Mouse (Mus musculus): ENCODE results near the gene Nfic. TPM values are rescaled to one million over a fixed set of nuclear protein-coding genes. Genes with fewer than 3 reads are reported as not detected.
A peak's percentile ranks its signal among the peaks of the same experiment; 100 is the strongest.

The Nfic gene
- polyA plus RNA-seq, 1 experiment from 2014 or later: 106 TPM

GRCm38 (mm10) chr10:81379809-81380378, 75.5 kb downstream of the Nfic start:
- no peak for ATAC-seq (ENCODE audit: low read depth)
- 83% methylated on average over 6 of the region's 6 CpGs for WGBS
- Histone ChIP-seq H3K9me3 (ENCODE audit: control insufficient read depth, low read length) (no peaks in the 10 kb centered on the region), H3K36me3 (ENCODE audit: control insufficient read depth, insufficient read depth, low read length) (peaks cover 6% of the 10 kb centered on the region; the same call in 1 of the 2 replicates), H3K9ac (ENCODE audit: low read length) (no peak overlapping the region), H3K4me3 (ENCODE audit: low read length) (no peak overlapping the region), H3K4me2 (ENCODE audit: low read depth, low read length) (no peak overlapping the region), H3K27me3 (ENCODE audit: control insufficient read depth, insufficient read depth, low read depth, low read length) (no peaks in the 10 kb centered on the region), H3K4me1 (replicated peaks; ENCODE audit: control insufficient read depth, insufficient read depth, low read length) (peaks cover 26% of the 10 kb centered on the region), H3K27ac (ENCODE audit: low read length) (no peak overlapping the region)

- H3K36me3 ChIP-seq (ENCODE audit: control insufficient read depth, insufficient read depth, low read length): peaks cover 9% of the 10 kb centered on the region
- H3K27me3 ChIP-seq (ENCODE audit: control insufficient read depth, insufficient read depth, low read depth, low read length): no peaks in the 10 kb centered on the region
- peak overlapping the region; percentile 78 for H3K27ac ChIP-seq (ENCODE audit: low read length)
- H3K9ac ChIP-seq (ENCODE audit: low read length): peak overlapping the region; percentile 66
- ATAC-seq (ENCODE audit: low read depth): no peak
- H3K9me3 ChIP-seq (ENCODE audit: control insufficient read depth, low read length): no peaks in the 10 kb centered on the region
- H3K4me1 ChIP-seq (replicated peaks; ENCODE audit: control insufficient read depth, insufficient read depth, low read length): peaks cover 25% of the 10 kb centered on the region
- H3K4me3 ChIP-seq (ENCODE audit: low read length): peak overlapping the region; percentile 51
- WGBS: 60% methylated on average over 3 of the region's 3 CpGs
- H3K4me2 ChIP-seq (ENCODE audit: low read depth, low read length): peak overlapping the region; percentile 49
These were observed 76.3 kb downstream of the Nfic start for GRCm38 (mm10) chr10:81379183-81379553.

- ATAC-seq (ENCODE audit: low read depth): peak; percentile 97
- under 1% methylated on average over 40 of the region's 46 CpGs for WGBS
- Histone ChIP-seq H3K9ac (ENCODE audit: low read length) (peak overlapping the region; percentile 66), H3K27me3 (ENCODE audit: control insufficient read depth, insufficient read depth, low read depth, low read length) (no peaks in the 10 kb centered on the region), H3K4me1 (replicated peaks; ENCODE audit: control insufficient read depth, insufficient read depth, low read length) (peaks cover 25% of the 10 kb centered on the region), H3K36me3 (ENCODE audit: control insufficient read depth, insufficient read depth, low read length) (peaks cover 12% of the 10 kb centered on the region), H3K4me3 (ENCODE audit: low read length) (peak overlapping the region; percentile 87), H3K9me3 (ENCODE audit: control insufficient read depth, low read length) (no peaks in the 10 kb centered on the region), H3K27ac (ENCODE audit: low read length) (peak overlapping the region; percentile 78), H3K4me2 (ENCODE audit: low read depth, low read length) (peak overlapping the region; percentile 49)
These were observed 76.8 kb downstream of the Nfic start for GRCm38 (mm10) chr10:81378553-81379182.

- peak within 1 kb of the TSS; percentile 92 for H3K4me2 ChIP-seq (ENCODE audit: low read depth, low read length)
- H3K27me3 ChIP-seq (ENCODE audit: control insufficient read depth, insufficient read depth, low read depth, low read length): no peaks in the 10 kb centered on the region
- H3K36me3 ChIP-seq (ENCODE audit: control insufficient read depth, insufficient read depth, low read length): peaks cover 17% of the 10 kb centered on the region
- peak within 1 kb of the TSS; percentile 98 for H3K9ac ChIP-seq (ENCODE audit: low read length)
- WGBS: under 1% methylated on average over 45 of the region's 59 CpGs
- H3K9me3 ChIP-seq (ENCODE audit: control insufficient read depth, low read length): no peaks in the 10 kb centered on the region
- H3K4me3 ChIP-seq (ENCODE audit: low read length): peak within 1 kb of the TSS; percentile 87
- H3K27ac ChIP-seq (ENCODE audit: low read length): peak within 1 kb of the TSS; percentile 78
- peak; percentile 15 for ATAC-seq (ENCODE audit: low read depth)
- H3K4me1 ChIP-seq (replicated peaks; ENCODE audit: control insufficient read depth, insufficient read depth, low read length): peaks cover 25% of the 10 kb centered on the region
These were observed 77.5 kb downstream of the Nfic start, which contains the start of gene Fzr1 for GRCm38 (mm10) chr10:81377793-81378552. TSS of gene Fzr1 (minus strand) at chr10:81378516.

- Histone ChIP-seq H3K4me3 (ENCODE audit: low read length) (peak overlapping the region; percentile 87), H3K27me3 (ENCODE audit: control insufficient read depth, insufficient read depth, low read depth, low read length) (no peaks in the 10 kb centered on the region), H3K9me3 (ENCODE audit: control insufficient read depth, low read length) (no peaks in the 10 kb centered on the region), H3K36me3 (ENCODE audit: control insufficient read depth, insufficient read depth, low read length) (peaks cover 19% of the 10 kb centered on the region), H3K4me1 (replicated peaks; ENCODE audit: control insufficient read depth, insufficient read depth, low read length) (peaks cover 23% of the 10 kb centered on the region), H3K9ac (ENCODE audit: low read length) (peak overlapping the region; percentile 98), H3K4me2 (ENCODE audit: low read depth, low read length) (peak overlapping the region; percentile 92), H3K27ac (ENCODE audit: low read length) (peak overlapping the region; percentile 66; the same call in 1 of the 2 replicates)
- 31% methylated on average over 2 of the region's 2 CpGs for WGBS
- ATAC-seq (ENCODE audit: low read depth): no peak
These were observed 78.1 kb downstream of the Nfic start for GRCm38 (mm10) chr10:81377362-81377664.

GRCm38 (mm10) chr10:81376561-81377361, 78.7 kb downstream of the Nfic start:
- Histone ChIP-seq H3K36me3 (ENCODE audit: control insufficient read depth, insufficient read depth, low read length) (peaks cover 19% of the 10 kb centered on the region), H3K4me3 (ENCODE audit: low read length) (peak overlapping the region; percentile 87), H3K4me1 (replicated peaks; ENCODE audit: control insufficient read depth, insufficient read depth, low read length) (peaks cover 19% of the 10 kb centered on the region), H3K9ac (ENCODE audit: low read length) (peak overlapping the region; percentile 98), H3K9me3 (ENCODE audit: control insufficient read depth, low read length) (no peaks in the 10 kb centered on the region), H3K27ac (ENCODE audit: low read length) (peak overlapping the region; percentile 0; the same call in 1 of the 2 replicates), H3K4me2 (ENCODE audit: low read depth, low read length) (peak overlapping the region; percentile 92), H3K27me3 (ENCODE audit: control insufficient read depth, insufficient read depth, low read depth, low read length) (no peaks in the 10 kb centered on the region)
- 26% methylated on average over 6 of the region's 6 CpGs for WGBS
- no peak for ATAC-seq (ENCODE audit: low read depth)

- H3K4me1 ChIP-seq (replicated peaks; ENCODE audit: control insufficient read depth, insufficient read depth, low read length): peaks cover 19% of the 10 kb centered on the region
- H3K9ac ChIP-seq (ENCODE audit: low read length): no peak overlapping the region
- no peaks in the 10 kb centered on the region for H3K9me3 ChIP-seq (ENCODE audit: control insufficient read depth, low read length)
- peaks cover 27% of the 10 kb centered on the region for H3K36me3 ChIP-seq (ENCODE audit: control insufficient read depth, insufficient read depth, low read length)
- WGBS: 87% methylated on average over 10 of the region's 10 CpGs
- H3K27me3 ChIP-seq (ENCODE audit: control insufficient read depth, insufficient read depth, low read depth, low read length): no peaks in the 10 kb centered on the region
- H3K4me2 ChIP-seq (ENCODE audit: low read depth, low read length): no peak overlapping the region
- no peak for ATAC-seq (ENCODE audit: low read depth)
- H3K27ac ChIP-seq (ENCODE audit: low read length): no peak overlapping the region
- H3K4me3 ChIP-seq (ENCODE audit: low read length): no peak overlapping the region
These were observed 80.1 kb downstream of the Nfic start for GRCm38 (mm10) chr10:81375322-81375721.

- H3K36me3 ChIP-seq (ENCODE audit: control insufficient read depth, insufficient read depth, low read length): peaks cover 44% of the 10 kb centered on the region
- H3K4me1 ChIP-seq (replicated peaks; ENCODE audit: control insufficient read depth, insufficient read depth, low read length): peaks cover 36% of the 10 kb centered on the region
- 81% methylated on average over 6 of the region's 6 CpGs for WGBS
These were observed 88.3 kb downstream of the Nfic start for GRCm38 (mm10) chr10:81367207-81367495.

More at GRCm38 (mm10) chr10:81367207-81367495, 88.3 kb downstream of the Nfic start:
- Histone ChIP-seq H3K4me2 (ENCODE audit: low read depth, low read length) (no peak overlapping the region), H3K4me3 (ENCODE audit: low read length) (no peak overlapping the region), H3K27me3 (ENCODE audit: control insufficient read depth, insufficient read depth, low read depth, low read length) (peaks cover 6% of the 10 kb centered on the region), H3K27ac (ENCODE audit: low read length) (no peak overlapping the region), H3K9ac (ENCODE audit: low read length) (no peak overlapping the region), H3K9me3 (ENCODE audit: control insufficient read depth, low read length) (no peaks in the 10 kb centered on the region)
- no peak for ATAC-seq (ENCODE audit: low read depth)
